Mouse (Mus musculus) G1E (cell line): ENCODE measurements around the gene Snrpd3. TPM values are rescaled to one million over a fixed set of nuclear protein-coding genes. Genes with fewer than 3 reads are reported as not detected.

Experiments
- ATAC-seq: 2 replicates; pipeline ENCODE4 v1.8.0; 2016; ENCODE audit warnings: mild to moderate bottlenecking; ENCODE audit not compliant: insufficient number of reproducible peaks, poor library complexity, low FRiP score, severe bottlenecking; ENCODE audit errors: extremely low read depth
- DNase-seq: peaks from one replicate; pipeline ENCODE4 v3.0.0; 2012; ENCODE audit warnings: low spot score
- H3K27me3 ChIP-seq: 2 replicates; pipeline ENCODE4 v1.6.1; 2012; ENCODE audit warnings: mild to moderate bottlenecking, low read length, inconsistent platforms; ENCODE audit not compliant: insufficient read depth
- H3K36me3 ChIP-seq: replicated peaks from 2 replicates; pipeline ENCODE3; 2012; ENCODE audit warnings: mild to moderate bottlenecking, inconsistent platforms
- H3K4me1 ChIP-seq: 2 replicates; pipeline ENCODE4 v1.6.1; 2012; ENCODE audit warnings: low read depth, low read length, inconsistent platforms, mixed read lengths; ENCODE audit not compliant: insufficient read depth
- H3K4me3 ChIP-seq: 2 replicates; pipeline ENCODE4 v1.5.1; 2012; ENCODE audit warnings: low read depth, mild to moderate bottlenecking, inconsistent platforms, low read length, moderate library complexity, mixed read lengths
- H3K9me3 ChIP-seq: replicated peaks from 2 replicates; pipeline ENCODE4 v1.6.1; 2012; ENCODE audit warnings: inconsistent platforms
- CTCF ChIP-seq: IDR thresholded peaks from 2 replicates; pipeline ENCODE4 v1.5.1; 2012; ENCODE audit warnings: low read depth, low read length, inconsistent platforms, mixed read lengths
- GATA1 ChIP-seq: IDR thresholded peaks from 2 replicates; pipeline ENCODE4 v1.6.1; 2012; ENCODE audit warnings: borderline replicate concordance, low read length, inconsistent platforms, mixed read lengths
- GATA2 ChIP-seq: IDR thresholded peaks from 2 replicates; pipeline ENCODE4 v1.6.1; 2012; ENCODE audit warnings: low read depth, low read length, inconsistent platforms, borderline replicate concordance
- POLR2AphosphoS5 ChIP-seq: IDR thresholded peaks from 2 replicates; pipeline ENCODE4 v1.6.1; 2012; ENCODE audit warnings: low read depth, low read length, inconsistent platforms; ENCODE audit not compliant: insufficient replicate concordance
- TAL1 ChIP-seq: conservative IDR thresholded peaks from 2 replicates; pipeline ENCODE4 v1.6.1; 2012; ENCODE audit warnings: low read depth, low read length, inconsistent platforms, mixed read lengths
- polyA plus RNA-seq: library from polyadenylated mRNA; stranded (reverse); fragments of >175 nt; gene quantifications from 2 replicates; pipeline ENCODE4 v1.2.3, GENCODE M21; 2012
- total RNA-seq, 2 experiments: library from RNA; stranded (forward) in 1 of 2; stranded (reverse) in 1 of 2; fragments of 200-1000 nt in 1 of 2; fragments of >200 nt in 1 of 2; fragmentation: Nextera tagmentation in 1 of 2; gene quantifications; 2 replicates each; pipeline ENCODE4 v1.2.3; 2014 to 2017

Gene Snrpd3
- total and polyA plus RNA-seq, 3 experiments = 29.9 to 116 (median 51.6) TPM

GRCm38 (mm10) chr10:75549886-75550285 lies 32.5 kb downstream of the Snrpd3 start:
- Histone ChIP-seq H3K36me3 (no peaks in the 10 kb centered on the region), H3K4me3 (no peak overlapping the region), H3K4me1 (peaks cover 4% of the 10 kb centered on the region; the same call in 1 of the 2 replicates), H3K9me3 (no peaks in the 10 kb centered on the region), H3K27me3 (peaks cover 22% of the 10 kb centered on the region)
- DNase-seq (no peak), ATAC-seq (no peak)
- TF ChIP-seq CTCF (no peak), TAL1 (no peak), GATA2 (no peak), GATA1 (no peak), POLR2AphosphoS5 (no peak)

GRCm38 (mm10) chr10:75551175-75551574 lies 33.8 kb downstream of the Snrpd3 start:
- no peaks in the 10 kb centered on the region for H3K9me3 ChIP-seq
- peaks cover 4% of the 10 kb centered on the region; the same call in 1 of the 2 replicates for H3K4me1 ChIP-seq
- DNase-seq = no peak
- no peaks in the 10 kb centered on the region for H3K36me3 ChIP-seq
- TF ChIP-seq GATA1 = no peak
- no peak for TF ChIP-seq CTCF
- no peak for TF ChIP-seq TAL1
- no peak for TF ChIP-seq GATA2
- peaks cover 27% of the 10 kb centered on the region for H3K27me3 ChIP-seq
- no peak overlapping the region for H3K4me3 ChIP-seq
- peak; percentile 70 for ATAC-seq

GRCm38 (mm10) chr10:75552106-75552505 lies 34.8 kb downstream of the Snrpd3 start:
- no peaks in the 10 kb centered on the region for H3K36me3 ChIP-seq
- DNase-seq = no peak
- H3K27me3 ChIP-seq = peaks cover 36% of the 10 kb centered on the region
- no peaks in the 10 kb centered on the region for H3K9me3 ChIP-seq
- TF ChIP-seq POLR2AphosphoS5 (no peak), GATA1 (no peak), TAL1 (no peak), GATA2 (no peak), CTCF (no peak)
- no peak for ATAC-seq
- H3K4me1 ChIP-seq = peaks cover 4% of the 10 kb centered on the region; the same call in 1 of the 2 replicates
- no peak overlapping the region for H3K4me3 ChIP-seq

- no peaks in the 10 kb centered on the region for H3K36me3 ChIP-seq
- H3K27me3 ChIP-seq = peaks cover 38% of the 10 kb centered on the region
- peaks cover 4% of the 10 kb centered on the region; the same call in 1 of the 2 replicates for H3K4me1 ChIP-seq
- H3K4me3 ChIP-seq = no peak overlapping the region
- TF ChIP-seq GATA2 (no peak), GATA1 (no peak), POLR2AphosphoS5 (no peak), CTCF (no peak), TAL1 (no peak)
- H3K9me3 ChIP-seq = no peaks in the 10 kb centered on the region
- ATAC-seq (no peak), DNase-seq (no peak)
Observed at GRCm38 (mm10) chr10:75552701-75553450, 35.5 kb downstream of the Snrpd3 start.

- no peak overlapping the region for H3K4me3 ChIP-seq
- H3K9me3 ChIP-seq = no peaks in the 10 kb centered on the region
- no peak for DNase-seq
- no peak for ATAC-seq
- TF ChIP-seq GATA2 = no peak
- no peak for TF ChIP-seq CTCF
- TF ChIP-seq POLR2AphosphoS5 = no peak
- TF ChIP-seq TAL1 = no peak
- TF ChIP-seq GATA1 = no peak
- H3K36me3 ChIP-seq = no peaks in the 10 kb centered on the region
- peaks cover 39% of the 10 kb centered on the region for H3K27me3 ChIP-seq
- peaks cover 4% of the 10 kb centered on the region; the same call in 1 of the 2 replicates for H3K4me1 ChIP-seq
Observed at GRCm38 (mm10) chr10:75554090-75554489, 36.7 kb downstream of the Snrpd3 start.

- no peak for ATAC-seq
Observed at GRCm38 (mm10) chr10:75555557-75555956, 38.2 kb downstream of the Snrpd3 start.

More at GRCm38 (mm10) chr10:75555557-75555956, 38.2 kb downstream of the Snrpd3 start:
- Histone ChIP-seq H3K9me3 (no peaks in the 10 kb centered on the region), H3K36me3 (no peaks in the 10 kb centered on the region), H3K27me3 (peaks cover 54% of the 10 kb centered on the region), H3K4me3 (no peak overlapping the region), H3K4me1 (peaks cover 4% of the 10 kb centered on the region; the same call in 1 of the 2 replicates)
- no peak for TF ChIP-seq GATA1
- no peak for TF ChIP-seq TAL1
- TF ChIP-seq GATA2 = no peak
- no peak for TF ChIP-seq POLR2AphosphoS5
- no peak for TF ChIP-seq CTCF
- no peak for DNase-seq
